Mouse (Mus musculus) heart, adult 2 months (tissue): Measurements from ENCODE around the gene Rarb. TPM values are rescaled to one million over a fixed set of nuclear protein-coding genes. Genes with fewer than 3 reads are reported as not detected.

Experiments
- DNase-seq, 2 experiments: peaks; one replicate each; pipeline ENCODE4 v3.0.0; 2021
- H3K27ac ChIP-seq: fragments of 200-600 bp; 2 replicates; pipeline ENCODE4 v1.8.1; 2022
- H3K27me3 ChIP-seq: fragments of 200-500 bp; 2 replicates; pipeline ENCODE4 v1.6.1; 2012; ENCODE audit warnings: mild to moderate bottlenecking, low read length, inconsistent platforms, mixed read lengths; ENCODE audit not compliant: control insufficient read depth, insufficient read depth
- H3K36me3 ChIP-seq: fragments of 200-500 bp; 2 replicates; pipeline ENCODE4 v1.6.1; 2012; ENCODE audit warnings: low read length, inconsistent platforms; ENCODE audit not compliant: control insufficient read depth, insufficient read depth
- H3K4me1 ChIP-seq: fragments of 200-500 bp; 2 replicates; pipeline ENCODE4 v1.6.1; 2011; ENCODE audit warnings: low read length; ENCODE audit not compliant: control insufficient read depth, insufficient read depth
- H3K4me3 ChIP-seq: fragments of 200-600 bp; 2 replicates; pipeline ENCODE4 v1.8.1; 2022
- H3K79me2 ChIP-seq: fragments of 200-500 bp; replicated peaks from 2 replicates; pipeline ENCODE4 v1.6.1; 2012; ENCODE audit warnings: mild to moderate bottlenecking, inconsistent platforms, low read length, moderate library complexity, mixed read lengths; ENCODE audit not compliant: control insufficient read depth, insufficient read depth
- H3K9ac ChIP-seq: fragments of 200-500 bp; 2 replicates; pipeline ENCODE4 v1.6.1; 2012; ENCODE audit warnings: low read depth, mild to moderate bottlenecking, control low read depth, inconsistent platforms, low read length, mixed read lengths
- CTCF ChIP-seq: fragments of 200-600 bp; IDR thresholded peaks from 2 replicates; pipeline ENCODE4 v1.8.1; 2022; ENCODE audit warnings: antibody characterized with exemption, mild to moderate bottlenecking, moderate library complexity
- EP300 ChIP-seq: fragments of 200-500 bp; IDR thresholded peaks from 2 replicates; pipeline ENCODE4 v1.6.1; 2011; ENCODE audit warnings: low read depth, low read length, control low read depth; ENCODE audit not compliant: insufficient read depth
- POLR2A ChIP-seq: fragments of 200-500 bp; IDR thresholded peaks from 2 replicates; pipeline ENCODE4 v1.6.1; 2011; ENCODE audit warnings: mild to moderate bottlenecking, low read depth, low read length, control low read depth; ENCODE audit not compliant: insufficient read depth
- WGBS: fragments of 180-500 bp; shearing (Covaris S2); methylation state at CpG from one replicate; pipeline ENCODE4 v1.1.7; 2018; 5-methylcytosine and 5-hydroxymethylcytosine counted together
- intact Hi-C: fragments of 180-260 bp; cut with DNase I; formaldehyde crosslinking; loops from one replicate; pipeline ENCODE4 v1.15.1; 2025
- polyA plus RNA-seq: library from polyadenylated mRNA; depleted of rRNA; stranded (reverse); fragments of >200 nt; gene quantifications from 2 replicates; pipeline ENCODE4 v1.2.3, GENCODE M21; 2012
- total RNA-seq, 2 experiments: library from RNA; stranded (reverse); gene quantifications; 2 replicates each; pipeline ENCODE4 v1.2.3; 2021

Rarb gene
- total and polyA plus RNA-seq, 3 experiments = 8.1 to 21.0 (median 17.3) TPM

GRCm38 (mm10) chr14:16732054-16732453 is 86.9 kb downstream of the Rarb start:
- Histone ChIP-seq H3K36me3 (no peaks in the 10 kb centered on the region), H3K4me3 (no peak overlapping the region), H3K79me2 (no peaks in the 10 kb centered on the region), H3K4me1 (no peaks in the 10 kb centered on the region), H3K9ac (no peak overlapping the region), H3K27ac (no peak overlapping the region), H3K27me3 (no peaks in the 10 kb centered on the region)
- TF ChIP-seq EP300 = no peak
- intact Hi-C loops = no loop called here
- WGBS = 51% methylated on average over 2 of the region's 2 CpGs
- DNase-seq = no peak

DNA sequence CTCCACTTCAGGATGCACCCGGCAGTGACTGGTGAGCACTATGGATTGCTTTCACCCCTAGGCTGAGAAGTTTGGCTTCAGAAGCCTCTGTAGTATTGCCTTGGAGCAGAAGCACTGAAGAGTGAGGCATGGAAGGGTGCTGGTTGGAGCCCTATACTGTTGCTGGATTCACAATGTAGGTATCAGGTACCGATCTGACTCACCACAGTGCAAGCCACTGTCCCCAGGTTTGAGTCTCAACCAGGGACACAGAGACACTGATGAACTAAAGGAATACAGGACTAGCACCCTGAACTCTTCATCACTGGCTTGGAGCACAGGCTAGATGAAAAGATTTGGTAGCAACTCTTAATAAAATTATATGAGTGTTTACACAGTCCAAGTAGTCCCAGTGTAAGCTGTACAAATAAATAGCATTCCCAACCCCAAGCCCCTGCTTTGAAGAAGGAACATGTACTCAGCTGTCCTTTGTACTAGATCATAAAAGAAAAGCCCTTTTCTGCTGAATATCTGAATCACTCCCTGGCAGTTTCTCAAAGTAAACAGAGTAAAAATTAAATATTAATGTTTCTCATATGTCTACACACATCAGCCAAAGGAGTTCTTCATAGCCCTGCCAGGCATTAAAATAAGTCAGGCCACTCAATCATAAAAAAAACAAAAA is 90.6 kb downstream of the Rarb start:
- WGBS = 96% methylated on average over 2 of the region's 2 CpGs
- no peaks in the 10 kb centered on the region for H3K27me3 ChIP-seq
- no peaks in the 10 kb centered on the region for H3K79me2 ChIP-seq
- H3K4me1 ChIP-seq = no peaks in the 10 kb centered on the region
- H3K4me3 ChIP-seq = no peak overlapping the region
- no peak for DNase-seq
- no peak overlapping the region for H3K27ac ChIP-seq
- TF ChIP-seq POLR2A = no peak
- TF ChIP-seq EP300 = no peak
- TF ChIP-seq CTCF = no peak
- intact Hi-C loops = no loop called here
- H3K9ac ChIP-seq = no peak overlapping the region
- H3K36me3 ChIP-seq = no peaks in the 10 kb centered on the region

DNA sequence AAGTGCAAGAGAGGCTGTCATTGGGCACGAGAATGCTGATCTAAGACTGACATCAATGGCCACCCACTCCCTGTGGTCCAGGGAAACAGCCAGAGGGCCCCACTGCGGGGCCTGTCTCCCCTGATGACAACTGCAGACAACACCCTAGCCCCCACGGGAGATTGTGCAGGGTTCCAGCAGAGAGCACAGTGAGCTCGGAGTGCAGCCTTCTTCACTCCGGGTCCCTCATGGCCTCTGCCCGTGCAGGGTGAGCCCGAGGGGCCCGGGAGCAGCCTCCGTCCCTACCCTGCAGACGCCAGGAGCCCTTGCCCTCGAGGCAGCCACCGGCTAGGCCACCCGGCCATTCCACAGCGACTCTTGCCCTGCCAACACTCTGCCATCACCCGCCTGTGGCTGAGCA is 95.0 kb downstream of the Rarb start:
- TF ChIP-seq EP300 (no peak), CTCF (no peak), POLR2A (no peak)
- Histone ChIP-seq H3K79me2 (no peaks in the 10 kb centered on the region), H3K9ac (no peak overlapping the region), H3K27me3 (no peaks in the 10 kb centered on the region), H3K27ac (no peak overlapping the region), H3K4me3 (no peak overlapping the region), H3K36me3 (no peaks in the 10 kb centered on the region), H3K4me1 (no peaks in the 10 kb centered on the region)
- intact Hi-C loops = no loop called here
- no peak for DNase-seq
- WGBS = 86% methylated on average over 15 of the region's 15 CpGs

DNA sequence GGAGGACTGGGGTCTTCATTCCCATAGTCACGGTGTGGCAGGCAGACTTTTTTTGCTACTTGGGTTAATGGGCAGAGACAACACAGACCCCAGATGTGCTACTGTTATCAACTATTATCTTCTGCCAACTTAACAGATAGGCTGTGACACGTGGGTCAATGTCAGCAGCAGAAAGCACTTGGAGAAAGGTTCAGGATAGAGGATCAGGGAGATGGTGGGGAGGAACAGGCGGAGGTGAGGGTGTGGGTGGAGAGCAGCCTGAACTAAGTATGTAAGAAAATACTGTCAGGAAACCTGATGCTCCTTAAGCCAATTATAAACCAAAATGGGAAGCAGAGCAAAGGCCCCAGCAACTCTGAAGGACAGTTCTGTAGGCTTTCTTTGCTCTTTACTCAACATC is 101.1 kb downstream of the Rarb start:
- H3K27me3 ChIP-seq = no peaks in the 10 kb centered on the region
- no peak for DNase-seq
- WGBS = 76% methylated on average over 3 of the region's 3 CpGs
- H3K4me3 ChIP-seq = no peak overlapping the region
- no peaks in the 10 kb centered on the region for H3K79me2 ChIP-seq
- H3K36me3 ChIP-seq = peaks cover 2% of the 10 kb centered on the region; the same call in 1 of the 2 replicates
- H3K9ac ChIP-seq = no peak overlapping the region
- H3K27ac ChIP-seq = no peak overlapping the region
- intact Hi-C loops = no loop called here
- H3K4me1 ChIP-seq = no peaks in the 10 kb centered on the region
- no peak for TF ChIP-seq EP300
- no peak for TF ChIP-seq POLR2A
- no peak for TF ChIP-seq CTCF

GRCm38 (mm10) chr14:16714344-16714955 is 104.5 kb downstream of the Rarb start:
- no peak for DNase-seq
- Histone ChIP-seq H3K4me3 (no peak overlapping the region), H3K4me1 (no peaks in the 10 kb centered on the region), H3K27me3 (no peaks in the 10 kb centered on the region), H3K36me3 (peaks cover 2% of the 10 kb centered on the region; the same call in 1 of the 2 replicates), H3K27ac (no peak overlapping the region), H3K79me2 (no peaks in the 10 kb centered on the region), H3K9ac (no peak overlapping the region)
- 32% methylated on average over 9 of the region's 9 CpGs for WGBS
- TF ChIP-seq CTCF (no peak), POLR2A (no peak), EP300 (no peak)
- intact Hi-C loops = no loop called here

DNA sequence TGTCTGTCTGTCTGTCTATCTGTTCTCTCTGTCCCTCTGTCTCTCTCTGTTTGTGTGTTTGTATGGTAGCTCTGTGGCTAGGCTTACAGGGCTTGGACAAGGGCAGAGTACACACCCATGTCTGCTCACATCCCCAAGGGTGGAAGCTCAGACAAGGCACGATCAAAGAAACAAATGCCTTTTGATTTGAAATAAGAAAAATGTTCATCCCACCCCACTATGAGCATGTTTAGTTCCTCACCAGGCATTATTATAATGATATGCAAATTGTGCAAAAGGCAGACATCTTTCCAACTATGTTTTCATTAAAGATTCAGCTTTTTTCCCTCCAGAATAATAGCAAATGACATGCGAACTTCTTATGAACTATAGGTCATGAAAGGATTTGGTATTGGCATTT is 105.2 kb downstream of the Rarb start:
- intact Hi-C loops = no loop called here
- H3K9ac ChIP-seq = no peak overlapping the region
- TF ChIP-seq POLR2A (no peak), CTCF (no peak), EP300 (no peak)
- WGBS = 69% methylated on average over 2 of the region's 2 CpGs
- DNase-seq = no peak
- no peaks in the 10 kb centered on the region for H3K79me2 ChIP-seq
- no peak overlapping the region for H3K27ac ChIP-seq
- H3K4me3 ChIP-seq = no peak overlapping the region
- H3K36me3 ChIP-seq = peaks cover 2% of the 10 kb centered on the region; the same call in 1 of the 2 replicates
- no peaks in the 10 kb centered on the region for H3K27me3 ChIP-seq
- no peaks in the 10 kb centered on the region for H3K4me1 ChIP-seq
